Mouse (Mus musculus) right cerebral cortex, postnatal 10 days (tissue): ENCODE measurements around the gene Glipr2.
A peak's percentile ranks its signal among the peaks of the same experiment; 100 is the strongest.

Experiments used
- DNase-seq, 2 experiments: peaks; one replicate each; pipeline ENCODE4 v3.0.0; 2021; ENCODE audit warnings: low spot score in 2 of 2

Glipr2 gene

GRCm38 (mm10) chr4:43957292-43957845 lies at the start of gene Glipr2:
Gene Glipr2, plus strand, starts transcription at chr4:43957401.
- peak; percentile 77 to 88 for DNase-seq

GRCm38 (mm10) chr4:43918221-43918620 lies 39.0 kb upstream of the Glipr2 start:
- no peak for DNase-seq

- DNase-seq = no peak
Observed at GRCm38 (mm10) chr4:43920602-43921001, 36.6 kb upstream of the Glipr2 start.

- DNase-seq = no peak
Observed at GRCm38 (mm10) chr4:43925125-43925524, 32.1 kb upstream of the Glipr2 start.

GRCm38 (mm10) chr4:43925779-43926178 lies 31.4 kb upstream of the Glipr2 start:
- DNase-seq = peak; percentile 71 to 84

- no peak for DNase-seq
Observed at GRCm38 (mm10) chr4:43927826-43928225, 29.4 kb upstream of the Glipr2 start.

- no peak for DNase-seq
Observed at GRCm38 (mm10) chr4:43931877-43932276, 25.3 kb upstream of the Glipr2 start.

GRCm38 (mm10) chr4:43936186-43936585 lies 21.0 kb upstream of the Glipr2 start:
- no peak for DNase-seq

GRCm38 (mm10) chr4:43936749-43937674 lies 20.2 kb upstream of the Glipr2 start:
- DNase-seq = no peak

- DNase-seq = no peak
Observed at GRCm38 (mm10) chr4:43941315-43941714, 15.9 kb upstream of the Glipr2 start.

GRCm38 (mm10) chr4:43942421-43942820 lies 14.8 kb upstream of the Glipr2 start:
- no peak for DNase-seq

GRCm38 (mm10) chr4:43947571-43947970 lies 9.6 kb upstream of the Glipr2 start:
- DNase-seq = no peak

- DNase-seq = peak; percentile 61 to 73
Observed at GRCm38 (mm10) chr4:43957846-43958461, 753 bp downstream of the Glipr2 start.

GRCm38 (mm10) chr4:43959523-43960179 lies 2.5 kb downstream of the Glipr2 start:
- DNase-seq = no peak

GRCm38 (mm10) chr4:43960207-43960606 lies 3.0 kb downstream of the Glipr2 start:
- DNase-seq = no peak

- DNase-seq = no peak
Observed at GRCm38 (mm10) chr4:43964326-43964833, 7.2 kb downstream of the Glipr2 start.

GRCm38 (mm10) chr4:43964951-43965684 lies 7.9 kb downstream of the Glipr2 start:
- no peak for DNase-seq

GRCm38 (mm10) chr4:43965856-43966535 lies 8.8 kb downstream of the Glipr2 start:
- DNase-seq = no peak

- DNase-seq = peak; percentile 59 to 60
Observed at GRCm38 (mm10) chr4:43968650-43969049, 11.4 kb downstream of the Glipr2 start.

- no peak for DNase-seq
Observed at GRCm38 (mm10) chr4:43969373-43969772, 12.2 kb downstream of the Glipr2 start.
